Mouse (Mus musculus) urinary bladder, adult 18-20 months (tissue): ENCODE data around the gene Sp100.
"Not testable (repeated sequence)": the region's sequence is repeated elsewhere in the genome, so short reads cannot be mapped to it uniquely, and the experiment has no call there.

Experiments
- DNase-seq, 2 experiments: peaks; one replicate each; pipeline ENCODE4 v3.0.0; 2022; ENCODE audit warnings: low spot score in 2 of 2, mixed read lengths in 2 of 2

Sp100 gene

GRCm38 (mm10) chr1:85649881-85650280 lies at the start of gene Sp100:
TSS of gene Sp100 (plus strand) at chr1:85649988.
- not testable (repeated sequence) for DNase-seq

- DNase-seq, result not testable (repeated sequence)
These were observed 49.7 kb upstream of the Sp100 start, which contains the start of gene Sp140 for GRCm38 (mm10) chr1:85600078-85600477. TSS of gene Sp140 (plus strand) at chr1:85600378.

DNA sequence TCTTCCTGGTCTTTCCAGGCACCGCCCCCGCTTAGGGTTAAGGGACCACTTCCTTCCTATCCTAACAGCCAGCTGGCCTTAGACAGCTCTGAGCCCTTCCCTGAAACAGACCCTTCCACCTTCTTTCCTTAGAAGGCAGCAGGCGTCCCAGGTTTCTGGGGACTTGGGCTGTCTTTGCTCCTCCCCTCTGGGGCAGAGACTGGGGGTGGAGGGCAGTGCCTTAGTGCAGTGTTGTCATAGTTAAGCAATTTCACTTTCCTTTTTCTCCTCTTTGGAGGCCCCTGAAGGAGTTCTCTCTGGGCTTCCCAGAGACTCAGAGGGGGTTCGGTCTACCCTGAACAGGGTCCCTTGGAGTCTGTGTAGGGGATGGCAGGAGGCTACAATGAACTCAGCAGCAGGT lies 49.0 kb upstream of the Sp100 start:
- DNase-seq, result peak; percentile 43

GRCm38 (mm10) chr1:85604341-85604740 lies 45.4 kb upstream of the Sp100 start:
- not testable (repeated sequence) for DNase-seq

- not testable (repeated sequence) for DNase-seq
These were observed 41.4 kb upstream of the Sp100 start for GRCm38 (mm10) chr1:85608361-85608760.

DNA sequence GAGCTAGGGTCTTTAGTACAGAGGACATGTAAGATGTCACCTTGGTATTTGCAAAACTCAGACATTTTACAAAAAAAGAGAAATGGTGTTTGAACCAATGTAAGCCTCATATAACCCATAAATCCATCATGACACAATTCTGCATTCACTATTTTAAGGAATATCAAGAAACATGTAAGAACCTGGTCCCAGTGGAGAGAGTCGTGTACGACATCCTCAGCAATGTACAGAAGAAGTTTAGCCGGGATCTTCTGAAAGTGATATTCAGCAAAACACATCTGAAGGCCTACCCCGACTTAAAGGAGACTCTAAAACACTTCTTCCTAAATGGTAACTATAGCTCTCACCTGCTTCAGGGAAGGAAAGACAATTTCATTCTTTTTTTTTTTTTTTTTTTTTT lies 39.2 kb upstream of the Sp100 start:
- DNase-seq, result not testable (repeated sequence)

DNA sequence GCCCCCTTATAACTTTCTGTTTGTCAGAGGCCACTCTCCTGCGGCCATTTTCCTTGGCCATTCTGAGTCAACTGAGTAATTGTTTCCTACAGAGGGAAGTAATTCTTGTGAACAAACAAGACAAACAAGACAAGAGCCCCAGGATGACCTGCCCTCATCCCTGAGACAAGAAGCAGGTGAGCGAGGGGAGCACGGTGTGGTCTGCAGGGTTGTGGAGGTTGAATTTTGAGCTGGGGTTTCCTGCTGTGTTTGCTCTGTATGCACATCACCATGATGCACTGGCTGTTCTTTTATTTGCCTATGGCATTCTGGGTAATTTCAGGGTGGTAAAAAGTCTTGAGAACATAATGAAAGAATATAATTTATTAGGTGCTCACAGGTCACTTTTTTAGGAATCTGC lies 34.7 kb upstream of the Sp100 start:
- DNase-seq, result not testable (repeated sequence)

DNA sequence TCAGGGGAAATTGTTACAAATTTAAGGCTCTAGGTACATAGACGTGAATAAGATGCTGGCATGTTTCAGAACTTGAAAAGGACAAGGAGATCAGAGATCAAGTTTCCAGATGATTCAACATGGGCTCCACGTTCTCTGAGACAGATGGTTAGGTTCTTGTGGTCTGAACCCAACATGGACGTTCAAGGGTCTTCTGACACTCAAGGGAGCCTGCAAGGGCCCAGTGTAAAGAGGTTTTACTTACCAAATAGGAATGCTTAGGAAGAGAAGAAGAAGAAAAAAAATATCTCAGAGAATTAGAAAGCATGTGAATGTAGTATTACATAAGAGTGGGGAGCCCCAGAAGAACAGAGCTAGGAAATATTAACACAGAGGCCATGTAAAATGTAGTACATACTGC lies 34.0 kb upstream of the Sp100 start:
- DNase-seq, result not testable (repeated sequence)

DNA sequence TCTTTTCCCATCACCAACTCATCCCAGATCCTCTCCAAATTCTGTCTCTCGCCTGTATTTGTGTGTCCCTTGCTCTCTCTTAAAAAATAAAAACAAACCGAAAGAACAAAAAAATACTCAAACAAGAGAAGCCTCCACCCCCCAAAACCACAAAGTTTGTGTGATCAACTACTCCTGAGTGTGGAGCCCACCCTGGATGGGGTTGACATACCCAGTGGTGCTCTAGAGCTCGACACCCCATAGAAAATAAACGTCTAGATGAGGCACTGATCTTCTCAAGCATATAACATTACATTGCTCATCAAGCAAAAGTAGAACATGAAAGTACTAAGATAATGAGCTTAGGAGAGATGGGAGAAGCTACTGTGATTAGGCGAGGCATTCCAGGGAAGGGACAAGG lies 32.6 kb upstream of the Sp100 start:
- DNase-seq, result not testable (repeated sequence)

DNA sequence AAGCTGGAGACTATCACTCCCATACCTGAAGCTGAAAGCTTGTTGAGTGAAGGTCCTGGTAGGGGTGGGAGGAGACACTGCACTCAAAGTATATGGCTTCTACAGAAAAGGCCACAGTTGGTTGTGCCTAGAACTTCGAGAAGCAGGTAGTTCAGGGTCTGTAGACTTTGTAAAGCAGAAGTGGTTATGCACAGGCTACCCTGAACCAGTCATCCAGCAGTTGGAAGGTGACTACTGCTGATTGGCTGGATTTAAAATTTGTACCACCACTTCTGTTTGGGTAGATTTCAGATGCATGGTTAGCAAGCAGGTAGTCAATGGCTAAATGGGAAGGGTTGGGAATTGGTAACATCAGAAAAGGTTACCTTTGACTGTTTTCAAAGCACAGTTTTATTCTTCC lies 31.1 kb upstream of the Sp100 start:
- DNase-seq, result not testable (repeated sequence)

DNA sequence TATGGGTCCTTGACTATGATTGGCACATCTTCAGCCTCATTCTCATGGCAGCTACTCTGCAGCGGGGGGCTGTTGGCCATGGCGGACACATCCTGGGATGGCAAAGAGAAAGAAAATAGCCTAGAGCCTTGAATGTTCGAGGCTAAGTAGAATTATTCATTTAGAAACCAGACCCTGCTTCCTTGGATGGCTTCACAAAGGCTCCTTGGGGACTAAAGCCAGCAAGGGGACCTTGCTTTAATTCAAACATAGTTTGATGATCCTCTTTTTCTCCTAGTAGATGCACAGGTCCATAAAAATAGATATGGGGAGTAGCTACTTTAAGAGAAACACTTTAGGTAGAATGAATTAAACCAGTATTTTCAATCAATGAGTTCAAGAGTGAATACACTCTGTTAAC lies 12.9 kb upstream of the Sp100 start:
- DNase-seq, result not testable (repeated sequence)

- DNase-seq, result not testable (repeated sequence)
These were observed 11.6 kb upstream of the Sp100 start for GRCm38 (mm10) chr1:85638144-85638543.

DNA sequence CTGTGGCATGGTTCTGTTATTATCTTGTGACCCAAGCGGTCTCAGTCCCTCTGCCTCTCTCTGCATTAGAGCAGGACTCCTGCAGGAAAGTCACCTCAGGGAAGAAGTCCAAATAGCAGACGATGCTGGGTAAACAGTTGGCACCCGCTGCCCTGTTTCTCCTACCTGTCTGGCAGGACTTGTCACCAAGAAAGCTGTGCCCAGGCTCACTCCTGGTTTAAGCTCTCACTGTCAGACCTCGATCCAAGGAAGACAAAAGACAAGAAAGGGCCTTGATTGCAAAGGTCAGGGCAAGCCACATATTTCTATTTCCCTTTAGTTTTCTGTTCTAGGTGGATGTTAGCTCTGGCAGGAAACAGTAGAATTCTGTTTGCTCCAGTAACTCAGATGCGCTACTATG lies 736 bp downstream of the Sp100 start:
- DNase-seq, result not testable (repeated sequence)

DNA sequence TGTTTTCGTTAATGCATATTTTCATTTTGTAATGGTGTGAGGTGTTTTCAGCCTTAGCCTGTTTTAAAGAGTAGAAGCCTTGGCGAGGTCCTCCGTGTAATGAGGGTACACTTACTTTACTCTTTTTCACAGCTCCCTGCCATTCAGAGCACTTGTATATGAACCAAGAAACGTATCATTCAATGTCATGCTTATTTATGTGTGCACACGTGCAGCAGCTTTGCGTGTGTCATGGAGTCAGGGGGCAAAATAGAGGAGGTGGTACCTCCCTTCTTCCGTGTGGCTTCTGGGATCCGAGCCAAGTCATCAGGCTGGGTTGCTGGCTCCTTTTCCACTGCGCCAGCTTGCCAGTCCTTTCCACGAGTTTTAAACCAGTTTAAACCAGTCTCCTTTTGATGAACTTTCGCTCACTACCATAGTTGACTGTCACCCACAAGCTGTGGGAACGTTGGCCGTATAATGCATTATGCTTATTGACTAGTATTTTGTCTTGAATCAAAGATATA lies 2.0 kb downstream of the Sp100 start:
- DNase-seq, result not testable (repeated sequence)

DNA sequence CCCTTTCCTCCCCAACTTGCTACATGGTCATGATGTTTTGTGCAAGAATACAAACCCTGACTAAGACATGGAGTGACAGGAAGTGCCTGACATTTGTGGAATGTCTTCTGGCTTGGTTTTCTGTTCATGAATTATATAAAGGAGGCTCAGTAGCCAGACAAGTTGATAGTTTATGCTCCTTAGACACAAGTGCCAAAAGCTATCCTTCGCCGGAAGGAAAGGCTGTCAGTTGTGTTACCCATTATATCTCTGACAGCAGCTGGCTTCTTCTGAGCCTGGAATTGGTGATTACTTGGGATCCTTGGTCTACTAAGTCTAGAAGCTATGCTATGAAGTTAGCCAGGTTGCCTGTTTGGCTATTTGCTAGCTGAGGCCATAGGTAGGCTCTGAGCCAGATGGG lies 7.4 kb downstream of the Sp100 start:
- DNase-seq, result not testable (repeated sequence)

- no peak for DNase-seq
These were observed 14.5 kb downstream of the Sp100 start for GRCm38 (mm10) chr1:85664266-85664665.

- no peak for DNase-seq
These were observed 30.4 kb downstream of the Sp100 start for GRCm38 (mm10) chr1:85680226-85680625.

DNA sequence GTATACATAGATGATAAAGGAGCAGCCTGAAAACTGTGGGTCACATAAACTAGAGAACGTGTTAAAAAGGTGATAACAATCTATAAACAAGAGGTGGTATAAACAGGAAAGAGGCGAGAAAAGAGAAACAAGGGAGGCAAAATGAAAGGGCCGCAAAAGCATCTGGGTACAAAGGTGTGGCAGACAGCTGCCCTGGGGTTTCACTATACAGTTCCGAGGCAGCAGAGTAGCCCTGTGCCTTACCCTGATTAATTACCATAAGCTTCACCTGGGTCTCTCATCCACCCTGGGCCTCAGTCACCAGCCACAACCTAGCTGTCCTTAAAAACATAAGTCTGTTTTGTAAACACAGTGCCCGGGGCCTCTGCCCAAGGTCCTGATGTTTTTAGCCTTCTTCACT lies 36.9 kb downstream of the Sp100 start:
- no peak for DNase-seq

DNA sequence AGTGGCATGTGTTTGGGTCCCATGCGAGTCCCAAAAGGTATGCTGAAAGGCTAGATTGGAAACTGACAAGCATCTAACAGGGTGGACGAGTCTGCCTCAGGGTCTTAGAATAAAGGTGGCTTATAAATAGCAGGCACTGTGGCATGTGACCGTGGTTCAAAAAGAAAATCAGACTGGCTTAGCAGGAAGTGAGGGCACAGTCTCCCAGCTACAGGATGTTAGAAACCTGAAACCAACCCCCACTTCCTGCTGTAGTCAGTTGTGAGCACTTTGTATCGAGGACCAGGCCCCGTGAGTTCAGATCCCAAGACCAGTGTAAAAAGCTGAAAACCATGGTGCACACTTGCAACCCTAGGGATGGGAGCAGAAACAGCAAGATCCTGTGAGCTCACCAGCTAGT lies 37.6 kb downstream of the Sp100 start:
- no peak for DNase-seq

DNA sequence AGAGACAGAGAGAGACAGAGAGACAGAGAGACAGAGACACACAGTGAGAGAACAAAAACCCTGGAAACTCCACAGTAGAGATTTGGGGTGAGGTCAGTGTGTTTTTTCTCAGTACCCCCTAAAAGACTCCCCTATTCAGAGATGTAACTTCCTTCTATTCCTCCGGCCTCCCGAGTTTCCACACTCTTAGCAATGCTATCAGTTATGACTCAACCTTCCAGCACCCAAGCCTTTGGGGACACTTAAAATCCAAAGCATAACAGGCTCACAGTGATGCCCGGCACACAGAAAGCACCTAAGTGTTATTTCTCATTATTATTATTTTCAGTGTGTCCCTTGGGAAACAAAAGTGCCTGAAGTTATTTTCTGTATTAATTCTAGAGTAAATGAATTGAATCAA lies 40.8 kb downstream of the Sp100 start:
- no peak for DNase-seq

DNA sequence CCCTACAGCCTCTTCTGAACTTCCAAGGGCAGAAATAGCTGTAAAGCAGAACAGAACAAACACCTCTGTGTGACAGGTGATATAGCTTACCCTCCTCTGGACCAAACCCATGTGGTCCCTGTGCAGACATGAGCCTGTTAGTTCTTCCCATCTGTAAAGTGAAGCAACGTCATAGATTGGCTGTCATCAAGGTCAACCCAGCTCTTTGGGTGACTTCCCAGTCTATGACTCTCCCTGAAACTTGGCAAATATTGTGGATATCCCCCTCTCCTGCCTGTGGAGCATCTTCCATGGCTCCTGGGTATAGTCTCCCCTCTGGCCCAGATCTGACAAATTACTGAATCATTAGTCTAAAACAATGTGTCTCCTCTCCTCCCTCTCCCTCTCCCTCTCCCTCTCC lies 42.5 kb downstream of the Sp100 start:
- DNase-seq, result no peak

DNA sequence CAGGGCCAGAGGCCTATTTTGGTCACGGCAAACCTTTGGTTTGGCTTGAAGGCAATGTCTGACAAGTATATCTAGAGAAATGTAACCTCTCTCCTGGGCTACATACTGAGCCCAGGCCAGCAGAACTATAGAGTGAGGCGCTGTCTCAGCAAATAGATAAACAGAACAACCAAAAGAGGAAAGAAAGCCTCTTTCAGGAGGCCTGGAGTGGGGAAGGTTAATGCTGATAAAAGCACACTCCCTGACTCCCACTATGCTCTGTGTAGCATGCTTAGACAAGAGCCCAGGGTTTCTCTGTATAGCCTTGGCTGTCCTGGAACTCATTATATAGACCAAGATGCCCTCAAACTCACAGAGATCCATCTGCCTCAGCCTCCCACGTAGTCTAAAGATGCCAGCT lies 43.5 kb downstream of the Sp100 start:
- no peak for DNase-seq

GRCm38 (mm10) chr1:85695646-85696045 lies 45.9 kb downstream of the Sp100 start:
- no peak for DNase-seq
